Mouse (Mus musculus): ENCODE data around the gene Bhlha15.

- TF ChIP-seq GATA1 (IDR thresholded peaks at IDR 0.05; ENCODE audit: borderline replicate concordance, low read length) = no peak
- TF ChIP-seq FLI1 (IDR thresholded peaks at IDR 0.05; ENCODE audit: low read length) = no peak
Observed at GRCm38 (mm10) chr5:144151270-144151669, 38.8 kb upstream of the Bhlha15 start.

All from megakaryocyte, embryonic 14.5 days (primary cell).